Mouse (Mus musculus): ENCODE data around the gene Col4a2. TPM values are rescaled to one million over a fixed set of nuclear protein-coding genes. Genes with fewer than 3 reads are reported as not detected.

The Col4a2 gene
- polyA plus RNA-seq, 1 experiment from 2014 or later = 24.0 TPM

- ATAC-seq = no peak
- Histone ChIP-seq H3K36me3 (ENCODE audit: poor library complexity, severe bottlenecking) (no peaks in the 10 kb centered on the region), H3K9me3 (replicated peaks) (no peaks in the 10 kb centered on the region), H3K27me3 (peaks cover 64% of the 10 kb centered on the region), H3K27ac (no peak overlapping the region), H3K4me3 (peak overlapping the region; percentile 64; the same call in 1 of the 2 replicates), H3K4me2 (peak overlapping the region; percentile 96; the same call in 1 of the 2 replicates), H3K9ac (no peak overlapping the region), H3K4me1 (peaks cover 24% of the 10 kb centered on the region)
- 81% methylated on average over 8 of the region's 8 CpGs for WGBS
Measured at GRCm38 (mm10) chr8:11314613-11315012, 2.0 kb downstream of the Col4a2 start.

- Histone ChIP-seq H3K36me3 (ENCODE audit: poor library complexity, severe bottlenecking) (no peaks in the 10 kb centered on the region), H3K4me3 (no peak overlapping the region), H3K27me3 (peaks cover 57% of the 10 kb centered on the region), H3K9me3 (replicated peaks) (no peaks in the 10 kb centered on the region), H3K27ac (no peak overlapping the region), H3K4me2 (no peak overlapping the region), H3K9ac (no peak overlapping the region), H3K4me1 (peaks cover 24% of the 10 kb centered on the region)
- no peak for ATAC-seq
- 74% methylated on average over 16 of the region's 16 CpGs for WGBS
Measured at GRCm38 (mm10) chr8:11315179-11315943, 2.8 kb downstream of the Col4a2 start.

GRCm38 (mm10) chr8:11316118-11316517 lies 3.5 kb downstream of the Col4a2 start:
- Histone ChIP-seq H3K4me2 (no peak overlapping the region), H3K9me3 (replicated peaks) (no peaks in the 10 kb centered on the region), H3K36me3 (ENCODE audit: poor library complexity, severe bottlenecking) (no peaks in the 10 kb centered on the region), H3K27me3 (peaks cover 49% of the 10 kb centered on the region), H3K27ac (no peak overlapping the region), H3K9ac (no peak overlapping the region), H3K4me3 (no peak overlapping the region), H3K4me1 (peaks cover 24% of the 10 kb centered on the region)
- 78% methylated on average over 6 of the region's 6 CpGs for WGBS
- ATAC-seq = no peak

- no peak overlapping the region for H3K27ac ChIP-seq
- 88% methylated on average over 11 of the region's 11 CpGs for WGBS
- ATAC-seq = no peak
- H3K9me3 ChIP-seq (replicated peaks) = no peaks in the 10 kb centered on the region
- H3K9ac ChIP-seq = no peak overlapping the region; the same call in 1 of the 2 replicates
- no peak overlapping the region for H3K4me3 ChIP-seq
- H3K4me2 ChIP-seq = no peak overlapping the region
- H3K36me3 ChIP-seq (ENCODE audit: poor library complexity, severe bottlenecking) = no peaks in the 10 kb centered on the region
- H3K27me3 ChIP-seq = peaks cover 17% of the 10 kb centered on the region
- no peaks in the 10 kb centered on the region for H3K4me1 ChIP-seq
Measured at GRCm38 (mm10) chr8:11319405-11319804, 6.8 kb downstream of the Col4a2 start.

GRCm38 (mm10) chr8:11321841-11322240 lies 9.2 kb downstream of the Col4a2 start:
- Histone ChIP-seq H3K27me3 (no peaks in the 10 kb centered on the region), H3K27ac (no peak overlapping the region), H3K9me3 (replicated peaks) (no peaks in the 10 kb centered on the region), H3K4me2 (no peak overlapping the region), H3K36me3 (ENCODE audit: poor library complexity, severe bottlenecking) (no peaks in the 10 kb centered on the region), H3K4me3 (no peak overlapping the region), H3K4me1 (no peaks in the 10 kb centered on the region), H3K9ac (no peak overlapping the region)
- 93% methylated on average over 7 of the region's 7 CpGs for WGBS
- ATAC-seq = no peak

GRCm38 (mm10) chr8:11322724-11323585 lies 10.3 kb downstream of the Col4a2 start:
- Histone ChIP-seq H3K27me3 (no peaks in the 10 kb centered on the region), H3K36me3 (ENCODE audit: poor library complexity, severe bottlenecking) (no peaks in the 10 kb centered on the region), H3K9ac (no peak overlapping the region), H3K4me3 (no peak overlapping the region), H3K9me3 (replicated peaks) (no peaks in the 10 kb centered on the region), H3K4me2 (no peak overlapping the region), H3K27ac (no peak overlapping the region), H3K4me1 (no peaks in the 10 kb centered on the region)
- WGBS = 95% methylated on average over 5 of the region's 5 CpGs
- ATAC-seq = no peak

- Histone ChIP-seq H3K27ac (no peak overlapping the region), H3K4me3 (no peak overlapping the region), H3K9ac (no peak overlapping the region), H3K4me1 (no peaks in the 10 kb centered on the region), H3K4me2 (no peak overlapping the region), H3K9me3 (replicated peaks) (no peaks in the 10 kb centered on the region), H3K27me3 (no peaks in the 10 kb centered on the region), H3K36me3 (ENCODE audit: poor library complexity, severe bottlenecking) (no peaks in the 10 kb centered on the region)
- 83% methylated on average over 1 of the region's 1 CpGs for WGBS
- ATAC-seq = no peak
Measured at GRCm38 (mm10) chr8:11323681-11324080, 11.1 kb downstream of the Col4a2 start.

GRCm38 (mm10) chr8:11324801-11325395 lies 12.3 kb downstream of the Col4a2 start:
- no peaks in the 10 kb centered on the region for H3K4me1 ChIP-seq
- H3K9me3 ChIP-seq (replicated peaks) = no peaks in the 10 kb centered on the region
- WGBS = 79% methylated on average over 6 of the region's 6 CpGs
- H3K36me3 ChIP-seq (ENCODE audit: poor library complexity, severe bottlenecking) = no peaks in the 10 kb centered on the region
- no peak overlapping the region for H3K4me2 ChIP-seq
- ATAC-seq = no peak
- H3K27ac ChIP-seq = no peak overlapping the region
- no peak overlapping the region for H3K9ac ChIP-seq
- no peaks in the 10 kb centered on the region for H3K27me3 ChIP-seq
- H3K4me3 ChIP-seq = no peak overlapping the region

GRCm38 (mm10) chr8:11327298-11327697 lies 14.7 kb downstream of the Col4a2 start:
- H3K4me1 ChIP-seq = no peaks in the 10 kb centered on the region
- H3K9ac ChIP-seq = no peak overlapping the region
- no peak overlapping the region for H3K4me3 ChIP-seq
- H3K27me3 ChIP-seq = no peaks in the 10 kb centered on the region
- no peak overlapping the region for H3K27ac ChIP-seq
- no peak for ATAC-seq
- no peak overlapping the region for H3K4me2 ChIP-seq
- no peaks in the 10 kb centered on the region for H3K36me3 ChIP-seq (ENCODE audit: poor library complexity, severe bottlenecking)
- no peaks in the 10 kb centered on the region for H3K9me3 ChIP-seq (replicated peaks)
- 69% methylated on average over 4 of the region's 4 CpGs for WGBS

- no peaks in the 10 kb centered on the region for H3K9me3 ChIP-seq (replicated peaks)
- no peak overlapping the region for H3K4me2 ChIP-seq
- no peak for ATAC-seq
- WGBS = 54% methylated on average over 5 of the region's 5 CpGs
- no peaks in the 10 kb centered on the region for H3K36me3 ChIP-seq (ENCODE audit: poor library complexity, severe bottlenecking)
- no peak overlapping the region for H3K27ac ChIP-seq
- H3K4me3 ChIP-seq = no peak overlapping the region
- no peaks in the 10 kb centered on the region for H3K4me1 ChIP-seq
- no peaks in the 10 kb centered on the region for H3K27me3 ChIP-seq
- no peak overlapping the region for H3K9ac ChIP-seq
Measured at GRCm38 (mm10) chr8:11327722-11328417, 15.3 kb downstream of the Col4a2 start.

GRCm38 (mm10) chr8:11331561-11331960 lies 19.0 kb downstream of the Col4a2 start:
- no peak overlapping the region for H3K4me3 ChIP-seq
- 83% methylated on average over 4 of the region's 4 CpGs for WGBS
- H3K4me1 ChIP-seq = peaks cover 4% of the 10 kb centered on the region; the same call in 1 of the 2 replicates

More at GRCm38 (mm10) chr8:11331561-11331960, 19.0 kb downstream of the Col4a2 start:
- Histone ChIP-seq H3K27me3 (no peaks in the 10 kb centered on the region), H3K9me3 (replicated peaks) (no peaks in the 10 kb centered on the region), H3K9ac (no peak overlapping the region), H3K4me2 (no peak overlapping the region), H3K27ac (no peak overlapping the region), H3K36me3 (ENCODE audit: poor library complexity, severe bottlenecking) (no peaks in the 10 kb centered on the region)
- no peak for ATAC-seq
